Mouse (Mus musculus) MEL (cell line): Measurements from ENCODE around the gene Kctd19. TPM values are rescaled to one million over a fixed set of nuclear protein-coding genes. Genes with fewer than 3 reads are reported as not detected.
A peak's percentile ranks its signal among the peaks of the same experiment; 100 is the strongest.

Experiments
- DNase-seq: peaks from one replicate; pipeline ENCODE4 v3.0.0; 2011; ENCODE audit warnings: low read depth, low spot score
- H3K27ac ChIP-seq: 2 replicates; pipeline ENCODE4 v1.5.1; 2012; ENCODE audit warnings: low read depth, mild to moderate bottlenecking, control low read depth, low read length, moderate library complexity; ENCODE audit not compliant: control insufficient read depth
- H3K27me3 ChIP-seq, 2 experiments: fragments of 150-350 bp in 1 of 2; sonication (generic) in 1 of 2; 2 replicates each; pipeline ENCODE4 v1.6.1; 2012; ENCODE audit warnings: low read length in 2 of 2, mild to moderate bottlenecking in 2 of 2, improper control_type of control experiment in 1 of 2, moderate library complexity in 1 of 2; ENCODE audit not compliant: insufficient read depth in 2 of 2, control insufficient read depth in 1 of 2
- H3K36me3 ChIP-seq, 2 experiments: 2 replicates each; pipeline ENCODE4 v1.6.1; 2012 to 2014; ENCODE audit warnings: low read length in 2 of 2, improper control_type of control experiment in 1 of 2, inconsistent platforms in 1 of 2, mild to moderate bottlenecking in 1 of 2; ENCODE audit not compliant: insufficient read depth in 2 of 2, control insufficient read depth in 1 of 2
- H3K4me1 ChIP-seq, 2 experiments: fragments of 150-350 bp in 1 of 2; sonication (generic) in 1 of 2; 2 replicates each; pipeline ENCODE4 v1.6.1; 2012; ENCODE audit warnings: low read length in 2 of 2, improper control_type of control experiment in 1 of 2, mild to moderate bottlenecking in 1 of 2; ENCODE audit not compliant: insufficient read depth in 2 of 2, control insufficient read depth in 1 of 2
- H3K4me3 ChIP-seq, 2 experiments: fragments of 150-350 bp in 1 of 2; sonication (generic) in 1 of 2; 2 replicates each; pipeline ENCODE4 v1.5.1; 2012; ENCODE audit warnings: low read depth in 2 of 2, low read length in 2 of 2, mild to moderate bottlenecking in 2 of 2, moderate library complexity in 2 of 2, control low read depth in 1 of 2, improper control_type of control experiment in 1 of 2; ENCODE audit not compliant: control insufficient read depth in 1 of 2, insufficient read depth in 1 of 2
- H3K79me2 ChIP-seq: 2 replicates; pipeline ENCODE4 v1.6.1; 2012; ENCODE audit warnings: mild to moderate bottlenecking, low read length, moderate library complexity; ENCODE audit not compliant: control insufficient read depth, poor library complexity, insufficient read depth
- H3K9ac ChIP-seq: 2 replicates; pipeline ENCODE4 v1.6.1; 2012; ENCODE audit warnings: low read depth, mild to moderate bottlenecking, control low read depth, low read length, moderate library complexity; ENCODE audit not compliant: control insufficient read depth, poor library complexity, severe bottlenecking
- H3K9me3 ChIP-seq: fragments of 150-350 bp; sonication (generic); replicated peaks from 2 replicates; pipeline ENCODE4 v1.6.1; 2012; ENCODE audit warnings: mild to moderate bottlenecking, low read length, improper control_type of control experiment, moderate library complexity; ENCODE audit not compliant: insufficient read depth
- BHLHE40 ChIP-seq: IDR thresholded peaks from 2 replicates; pipeline ENCODE4 v1.6.1; 2012; ENCODE audit warnings: low read depth, mild to moderate bottlenecking, inconsistent platforms, low read length, improper control_type of control experiment, borderline replicate concordance
- E2F4 ChIP-seq: IDR thresholded peaks from 2 replicates; pipeline ENCODE4 v1.6.1; 2011; ENCODE audit warnings: low read depth, low read length, improper control_type of control experiment, borderline replicate concordance
- EP300 ChIP-seq, 2 experiments: IDR thresholded peaks; 2 replicates each; pipeline ENCODE4 v1.6.1; 2011; ENCODE audit warnings: improper control_type of control experiment in 2 of 2, low read length in 2 of 2, low read depth in 1 of 2, mild to moderate bottlenecking in 1 of 2
- KAT2A ChIP-seq: conservative IDR thresholded peaks from 2 replicates; pipeline ENCODE4 v1.6.1; 2012; ENCODE audit warnings: low read depth, low read length, improper control_type of control experiment, inconsistent platforms
- NELFE ChIP-seq: IDR thresholded peaks from 2 replicates; pipeline ENCODE4 v1.6.1; 2011; ENCODE audit warnings: low read depth, low read length, improper control_type of control experiment
- NRF1 ChIP-seq: IDR thresholded peaks from 2 replicates; pipeline ENCODE4 v1.6.1; 2014; ENCODE audit warnings: low read depth, mild to moderate bottlenecking, inconsistent platforms, low read length, improper control_type of control experiment, moderate library complexity; ENCODE audit not compliant: poor library complexity, insufficient read depth, severe bottlenecking
- POLR2A ChIP-seq, 2 experiments: IDR thresholded peaks; 2 replicates each; pipeline ENCODE4 v1.6.1; 2011 to 2012; ENCODE audit warnings: low read length in 2 of 2, mild to moderate bottlenecking in 2 of 2, control low read depth in 1 of 2, improper control_type of control experiment in 1 of 2, low read depth in 1 of 2, moderate library complexity in 1 of 2; ENCODE audit not compliant: control insufficient read depth in 1 of 2, insufficient read depth in 1 of 2, poor library complexity in 1 of 2
- POLR2AphosphoS5 ChIP-seq: IDR thresholded peaks from 2 replicates; pipeline ENCODE4 v1.6.1; 2012; ENCODE audit warnings: low read depth, borderline replicate concordance, mild to moderate bottlenecking, inconsistent platforms, low read length, moderate library complexity, mixed read lengths
- RAD21 ChIP-seq: IDR thresholded peaks from 2 replicates; pipeline ENCODE4 v1.6.1; 2011; ENCODE audit warnings: mild to moderate bottlenecking, low read depth, low read length, improper control_type of control experiment
- SMC3 ChIP-seq: IDR thresholded peaks from 2 replicates; pipeline ENCODE4 v1.6.1; 2011; ENCODE audit warnings: low read depth, low read length, improper control_type of control experiment
- TAL1 ChIP-seq: IDR thresholded peaks from 2 replicates; pipeline ENCODE4 v1.6.1; 2012; ENCODE audit warnings: mild to moderate bottlenecking, inconsistent platforms, low read length, moderate library complexity, mixed read lengths
- TCF12 ChIP-seq: IDR thresholded peaks from 2 replicates; pipeline ENCODE4 v1.6.1; 2014; ENCODE audit warnings: low read depth, mild to moderate bottlenecking, inconsistent platforms, low read length, improper control_type of control experiment, moderate library complexity
- ZC3H11A ChIP-seq: IDR thresholded peaks from 2 replicates; pipeline ENCODE4 v1.6.1; 2012; ENCODE audit warnings: low read depth, mild to moderate bottlenecking, inconsistent platforms, low read length, improper control_type of control experiment
- ZMIZ1 ChIP-seq: IDR thresholded peaks from 2 replicates; pipeline ENCODE4 v1.6.1; 2012; ENCODE audit warnings: low read depth, mild to moderate bottlenecking, inconsistent platforms, low read length, improper control_type of control experiment, moderate library complexity
- ZNF384 ChIP-seq: IDR thresholded peaks from 2 replicates; pipeline ENCODE4 v1.6.1; 2012; ENCODE audit warnings: low read depth, mild to moderate bottlenecking, inconsistent platforms, low read length, improper control_type of control experiment
- polyA plus RNA-seq, 2 experiments: library from polyadenylated mRNA; stranded (reverse) in 1 of 2; unstranded in 1 of 2; fragments of >175 nt in 1 of 2; fragments of >200 nt in 1 of 2; gene quantifications; 2 replicates each; pipeline versions ENCODE4 v1.2.1 to v1.2.4; 2012; ENCODE audit warnings: low replicate concordance in 2 of 2, low read depth in 1 of 2; ENCODE audit not compliant: insufficient read length in 2 of 2, insufficient read depth in 1 of 2, missing spikeins in 1 of 2
- total RNA-seq: library from RNA; depleted of rRNA; stranded (reverse); fragments of 300-350 nt; gene quantifications from 2 replicates; pipeline ENCODE4 v1.2.3, GENCODE M21; 2012

The Kctd19 gene
- total and polyA plus RNA-seq, 3 experiments, result not detected

DNA sequence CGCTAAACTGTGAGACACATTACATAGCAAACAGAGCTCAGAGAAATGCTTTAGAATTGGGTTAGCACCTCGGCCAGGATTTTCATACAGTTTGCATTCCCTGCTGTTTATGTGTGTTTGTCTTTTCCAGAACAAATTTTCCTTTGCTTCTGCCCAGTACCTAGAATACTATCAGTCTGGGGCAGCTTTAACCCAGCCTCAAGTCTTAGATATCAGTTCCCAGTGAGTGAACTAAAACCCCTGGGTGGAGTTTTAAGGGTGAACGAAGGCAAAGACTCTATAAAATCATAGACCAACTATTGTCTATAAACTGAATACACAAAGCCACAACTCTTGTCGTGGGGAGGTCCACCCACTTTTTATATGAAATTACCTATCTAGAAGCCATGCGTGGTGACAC lies 35.3 kb upstream of the Kctd19 start:
- no peaks in the 10 kb centered on the region for H3K79me2 ChIP-seq
- peaks cover 2 to 12% of the 10 kb centered on the region in 2 experiments; a peak in 3 of 4 replicates for H3K4me1 ChIP-seq
- H3K4me3 ChIP-seq, result no peak overlapping the region
- peaks cover 7 to 15% of the 10 kb centered on the region in 2 experiments for H3K27me3 ChIP-seq
- peaks cover 0 to 9% of the 10 kb centered on the region in 2 experiments; a peak in 2 of 4 replicates for H3K36me3 ChIP-seq
- H3K9ac ChIP-seq, result no peak overlapping the region
- no peak overlapping the region for H3K27ac ChIP-seq
- TF ChIP-seq ZNF384, result no peak
- TF ChIP-seq, all 39 proteins: peak for 0
- no peaks in the 10 kb centered on the region for H3K9me3 ChIP-seq
- peak; percentile 14 for DNase-seq

DNA sequence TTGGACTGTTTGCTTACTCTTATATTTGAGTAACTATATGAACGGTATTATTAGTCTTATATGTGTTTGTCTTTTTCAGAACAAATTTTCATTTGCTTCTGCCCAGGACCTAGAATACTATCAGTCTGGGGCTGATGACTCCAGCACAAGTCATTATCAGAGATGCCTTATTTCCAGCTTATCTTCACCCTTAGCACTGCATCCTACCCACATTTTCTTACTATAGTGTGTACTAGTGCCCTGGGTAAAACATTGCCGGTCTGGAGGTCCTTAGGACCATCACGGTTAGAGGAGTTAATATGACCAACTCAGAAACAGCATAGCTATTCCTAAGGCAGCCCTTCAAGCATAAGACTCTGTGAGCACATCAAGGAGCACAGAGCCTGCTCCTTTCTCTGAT lies 34.9 kb upstream of the Kctd19 start:
- Histone ChIP-seq H3K4me3 (no peak overlapping the region), H3K27ac (no peak overlapping the region)

DNA sequence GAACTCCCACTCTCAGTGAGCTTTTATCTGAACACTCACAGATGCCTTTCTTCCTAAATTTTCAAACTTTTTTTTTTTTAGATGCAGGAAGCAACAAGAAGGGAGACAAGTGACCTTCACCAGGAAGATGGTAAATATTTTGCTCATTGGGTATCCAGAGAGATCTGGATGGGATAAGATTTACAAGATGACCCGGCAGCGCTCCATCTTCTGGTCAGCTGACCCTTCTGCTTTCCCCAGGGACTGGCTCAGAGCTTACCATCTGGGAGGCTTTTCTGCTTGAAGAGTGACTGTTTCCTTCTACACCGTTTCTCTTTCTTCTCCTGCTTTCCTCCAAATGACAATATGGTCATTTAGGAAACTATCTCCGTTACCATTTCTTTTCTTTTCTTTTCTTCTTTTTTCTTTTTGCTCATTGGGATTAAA lies 32.8 kb upstream of the Kctd19 start:
- no peak for DNase-seq
- H3K79me2 ChIP-seq, result no peaks in the 10 kb centered on the region
- H3K27ac ChIP-seq, result no peak overlapping the region
- no peak overlapping the region for H3K9ac ChIP-seq
- no peak overlapping the region for H3K4me3 ChIP-seq
- H3K27me3 ChIP-seq, result peaks cover 14 to 18% of the 10 kb centered on the region in 2 experiments
- TF ChIP-seq POLR2AphosphoS5, result no peak
- TF ChIP-seq POLR2A (IDR thresholded peaks at IDR 0.05; ENCODE audit: control insufficient read depth in 1 of 2, insufficient read depth in 1 of 2, low read depth in 1 of 2, low read length in 2 of 2, poor library complexity in 1 of 2), result no peak
- TF ChIP-seq RAD21, result no peak
- no peak for TF ChIP-seq BHLHE40
- TF ChIP-seq TAL1, result no peak
- no peak for TF ChIP-seq NRF1
- no peak for TF ChIP-seq SMC3
- TF ChIP-seq KAT2A, result no peak
- no peak for TF ChIP-seq ZMIZ1
- TF ChIP-seq NELFE, result no peak
- TF ChIP-seq TCF12, result no peak
- TF ChIP-seq E2F4, result no peak
- no peak for TF ChIP-seq ZC3H11A
- TF ChIP-seq, all 39 proteins: peak for 0
- Histone ChIP-seq H3K9me3 (no peaks in the 10 kb centered on the region), H3K36me3 (peaks cover 0 to 6% of the 10 kb centered on the region in 2 experiments; a peak in 2 of 4 replicates), H3K4me1 (0 out of 4 replicates have a peak, but pooled peaks cover 0 to 7% of the 10 kb centered on the region in 2 experiments)

More for the DNA sequence above, 34.9 kb upstream of the Kctd19 start:
- 0 out of 4 replicates have a peak, but pooled peaks cover 0 to 11% of the 10 kb centered on the region in 2 experiments for H3K4me1 ChIP-seq
- no peaks in the 10 kb centered on the region for H3K9me3 ChIP-seq
- H3K9ac ChIP-seq, result no peak overlapping the region
- H3K27me3 ChIP-seq, result peaks cover 7 to 16% of the 10 kb centered on the region in 2 experiments
- H3K79me2 ChIP-seq, result no peaks in the 10 kb centered on the region
- peaks cover 0 to 6% of the 10 kb centered on the region in 2 experiments; a peak in 2 of 4 replicates for H3K36me3 ChIP-seq
- DNase-seq, result no peak
- TF ChIP-seq EP300 (IDR thresholded peaks at IDR 0.05; ENCODE audit: low read depth in 1 of 2, low read length in 2 of 2) (peak in 1 of 2 experiments; percentile 27; a peak in 1 of 4 replicates), TCF12 (no peak)
